Mouse (Mus musculus) frontal cortex, postnatal 36 days (tissue): ENCODE measurements around the gene Uqcrq.
"Not testable (repeated sequence)": the region's sequence is repeated elsewhere in the genome, so short reads cannot be mapped to it uniquely, and the experiment has no call there.

ENCODE experiments used
- DNase-seq, 2 experiments: peaks; one replicate each; pipeline ENCODE4 v3.0.0; 2022; ENCODE audit warnings: low spot score in 2 of 2

Uqcrq gene

DNA sequence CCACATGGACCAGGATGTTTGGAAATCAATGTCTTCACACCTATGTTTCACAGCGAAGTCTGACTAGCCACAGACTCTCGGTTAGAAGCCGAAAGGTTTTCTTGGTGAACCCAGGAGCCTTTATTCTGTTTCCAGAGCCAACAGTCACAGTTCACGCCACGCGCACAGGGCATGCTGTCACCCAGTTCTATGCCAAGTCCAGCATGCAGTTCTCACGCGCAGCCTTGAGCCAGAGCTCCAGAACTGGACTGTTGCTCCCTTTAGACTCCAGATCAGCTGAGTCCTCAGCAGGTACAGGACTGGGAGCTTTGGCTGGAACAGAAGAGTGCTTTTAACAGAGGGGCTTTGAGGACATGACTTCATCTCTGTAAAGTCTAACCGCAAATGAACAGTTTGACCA is 21.8 kb upstream of the Uqcrq start:
- DNase-seq = no peak

GRCm38 (mm10) chr11:53451361-53451760 is 20.7 kb upstream of the Uqcrq start:
- no peak for DNase-seq

- DNase-seq = no peak
Observed at GRCm38 (mm10) chr11:53450070-53450705, 19.6 kb upstream of the Uqcrq start.

DNA sequence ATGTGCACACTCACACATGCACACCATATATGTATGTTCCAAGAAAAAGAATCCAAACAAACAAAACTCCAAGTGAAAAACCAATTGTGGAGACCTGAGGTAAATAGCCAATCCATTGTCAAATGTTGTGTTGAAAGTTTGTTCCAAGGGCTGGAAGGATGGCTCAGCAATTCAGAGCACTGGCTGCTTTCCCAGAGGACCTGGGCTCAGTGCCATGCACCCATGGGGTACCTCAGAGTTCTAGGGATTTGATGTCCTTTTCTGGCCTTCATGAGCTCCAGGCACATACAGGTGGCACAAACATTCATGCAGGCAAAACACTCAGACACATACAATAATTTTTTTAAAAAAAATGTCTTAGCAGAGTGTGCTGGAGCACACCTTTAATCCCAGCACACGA is 17.9 kb upstream of the Uqcrq start:
- DNase-seq = no peak

GRCm38 (mm10) chr11:53447996-53448395 is 17.4 kb upstream of the Uqcrq start:
- no peak for DNase-seq

GRCm38 (mm10) chr11:53446183-53446582 is 15.6 kb upstream of the Uqcrq start:
- no peak for DNase-seq

DNA sequence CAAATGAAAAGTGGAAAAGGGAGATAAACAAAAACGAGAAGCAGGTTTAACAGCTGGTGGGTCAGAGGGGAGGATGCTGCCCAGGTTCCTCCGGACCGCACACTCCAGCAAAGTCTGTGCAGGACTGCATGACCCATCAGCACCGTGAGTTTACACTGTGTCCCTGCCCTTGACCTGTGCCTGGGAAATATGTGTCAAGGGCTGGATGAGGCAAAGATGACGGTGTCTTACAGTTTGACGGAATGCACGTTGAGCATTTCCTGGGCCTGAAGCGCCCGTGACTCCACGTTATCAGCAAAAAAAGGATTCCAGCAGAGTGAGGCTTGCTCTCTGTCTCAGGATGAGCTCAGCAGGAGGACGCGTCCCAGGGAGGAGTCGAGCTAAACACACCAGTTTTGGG is 14.9 kb upstream of the Uqcrq start:
- no peak for DNase-seq

- DNase-seq = peak in 1 of 2 experiments; percentile 32
Observed at GRCm38 (mm10) chr11:53443861-53444260, 13.2 kb upstream of the Uqcrq start.

GRCm38 (mm10) chr11:53441921-53442320 is 11.3 kb upstream of the Uqcrq start:
- DNase-seq = no peak

DNA sequence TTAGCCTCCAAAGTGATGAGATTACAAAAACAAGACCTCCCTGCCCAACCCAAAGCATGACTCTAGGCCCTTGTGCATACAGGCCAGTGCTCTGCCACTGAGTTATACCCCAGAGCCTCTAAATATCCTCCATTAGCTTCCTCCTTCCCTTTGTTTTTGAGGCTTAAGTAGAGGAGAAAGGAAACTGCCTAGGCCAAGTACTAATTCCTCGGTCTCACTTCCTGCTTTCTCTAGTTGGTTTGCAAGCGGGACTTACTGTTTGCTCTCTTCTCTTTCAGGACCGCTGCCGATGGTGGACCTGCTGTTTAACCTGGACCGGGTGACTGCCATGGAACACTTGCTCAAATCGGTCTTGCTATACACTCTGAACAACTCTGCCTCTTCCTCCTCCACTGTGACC is 5.7 kb upstream of the Uqcrq start:
- no peak for DNase-seq

GRCm38 (mm10) chr11:53435504-53435903 is 4.9 kb upstream of the Uqcrq start:
- DNase-seq = no peak

DNA sequence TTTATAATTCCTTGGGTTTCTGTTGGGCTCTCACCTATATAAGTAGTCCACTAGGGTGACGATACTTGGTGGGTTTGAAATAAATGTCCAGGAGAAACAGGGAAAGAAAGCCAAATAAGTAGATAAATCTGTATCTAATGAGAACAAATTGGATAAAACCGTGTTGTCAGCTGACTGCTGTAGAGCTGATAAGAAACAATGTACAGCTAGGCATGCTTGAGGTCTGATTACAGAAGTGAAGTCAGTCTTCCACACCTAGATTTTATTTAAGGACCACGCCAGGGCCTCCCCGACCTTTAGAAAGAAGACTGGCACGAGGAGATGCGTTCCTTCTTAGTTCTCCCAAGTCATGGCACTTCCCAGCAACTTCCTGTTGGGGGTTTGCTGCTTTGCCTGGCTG is 2.4 kb upstream of the Uqcrq start:
- DNase-seq = no peak

DNA sequence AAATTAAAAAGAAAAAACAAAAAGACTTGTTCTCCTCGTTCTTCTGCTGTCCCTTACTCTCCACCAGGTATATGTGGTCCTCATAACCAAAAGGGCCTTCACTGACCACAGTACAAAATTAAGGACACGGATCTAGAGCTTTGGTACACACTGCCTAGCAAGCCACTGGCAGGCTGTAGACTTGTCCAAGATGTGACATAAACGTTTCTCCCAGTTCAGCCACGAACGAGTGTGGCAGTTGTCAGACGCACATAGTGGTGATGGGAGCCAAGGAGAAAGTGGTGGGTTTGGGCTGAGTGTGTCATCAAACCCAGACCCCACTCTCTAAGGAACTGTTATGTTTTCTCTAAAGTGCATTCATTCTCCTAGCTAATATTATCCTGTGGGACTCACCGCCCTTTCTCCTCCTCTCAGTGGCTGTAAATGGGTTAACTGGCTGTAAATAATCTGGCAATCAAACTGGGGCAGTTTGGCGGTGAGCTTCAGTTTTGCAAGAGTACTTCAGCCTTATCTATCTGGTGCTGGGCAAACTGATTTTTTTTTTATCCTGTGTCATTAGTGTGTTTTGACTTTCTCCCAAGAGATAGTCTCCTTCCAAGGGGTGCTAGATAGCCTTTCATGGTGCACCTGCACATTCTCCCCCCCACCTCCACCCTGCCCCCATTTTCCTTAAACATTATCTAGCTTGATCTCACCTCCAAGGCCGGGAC is 871 bp upstream of the Uqcrq start:
- no peak for DNase-seq

DNA sequence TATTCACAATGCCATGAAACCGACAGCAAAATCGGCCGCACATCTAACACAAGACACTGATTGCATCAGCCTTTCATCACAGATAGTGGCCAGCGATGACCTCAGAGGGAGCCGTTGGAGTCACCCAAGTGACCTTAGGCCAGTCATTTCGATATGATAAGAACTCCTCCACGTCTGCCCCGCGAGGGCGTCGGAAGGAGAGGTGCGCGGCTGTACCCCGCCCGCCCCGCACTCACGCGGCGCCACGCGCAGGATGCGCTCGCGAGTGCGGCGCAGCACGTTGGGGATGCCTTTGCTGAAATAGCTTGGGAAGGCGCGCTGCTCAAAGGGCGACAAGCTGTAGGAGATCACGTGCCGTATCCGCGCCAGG is 346 bp downstream of the Uqcrq start:
- no peak for DNase-seq

DNA sequence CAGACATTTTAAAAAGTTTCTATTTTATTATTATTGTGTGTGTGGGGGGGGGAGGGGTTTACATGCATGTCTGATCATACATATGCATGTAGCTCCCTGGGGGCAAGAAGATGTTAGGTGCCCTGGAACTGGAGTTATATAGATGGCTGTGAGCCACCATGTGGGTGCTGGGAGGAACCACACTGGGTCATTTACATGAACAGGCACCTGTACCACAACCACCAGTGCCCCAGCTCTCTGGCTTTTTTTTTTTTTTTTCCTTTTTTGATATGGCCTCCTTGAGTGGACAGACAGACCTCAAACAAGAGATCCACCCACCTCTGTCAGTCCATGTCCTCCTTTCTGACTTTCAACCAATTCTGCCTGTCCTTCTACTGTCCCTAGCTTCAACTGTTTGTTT is 1.4 kb downstream of the Uqcrq start:
- DNase-seq = no peak

- DNase-seq = no peak
Observed at GRCm38 (mm10) chr11:53428716-53429057, 1.9 kb downstream of the Uqcrq start.

GRCm38 (mm10) chr11:53427993-53428715 is 2.5 kb downstream of the Uqcrq start:
- no peak for DNase-seq

- not testable (repeated sequence) for DNase-seq
Observed at GRCm38 (mm10) chr11:53426914-53427313, 3.7 kb downstream of the Uqcrq start.

- no peak for DNase-seq
Observed at GRCm38 (mm10) chr11:53425711-53426255, 4.8 kb downstream of the Uqcrq start.

- DNase-seq = peak in 1 of 2 experiments; percentile 46
Observed at GRCm38 (mm10) chr11:53425251-53425650, 5.4 kb downstream of the Uqcrq start.

- DNase-seq = peak in 1 of 2 experiments; percentile 34
Observed at GRCm38 (mm10) chr11:53424826-53425225, 5.8 kb downstream of the Uqcrq start.

DNA sequence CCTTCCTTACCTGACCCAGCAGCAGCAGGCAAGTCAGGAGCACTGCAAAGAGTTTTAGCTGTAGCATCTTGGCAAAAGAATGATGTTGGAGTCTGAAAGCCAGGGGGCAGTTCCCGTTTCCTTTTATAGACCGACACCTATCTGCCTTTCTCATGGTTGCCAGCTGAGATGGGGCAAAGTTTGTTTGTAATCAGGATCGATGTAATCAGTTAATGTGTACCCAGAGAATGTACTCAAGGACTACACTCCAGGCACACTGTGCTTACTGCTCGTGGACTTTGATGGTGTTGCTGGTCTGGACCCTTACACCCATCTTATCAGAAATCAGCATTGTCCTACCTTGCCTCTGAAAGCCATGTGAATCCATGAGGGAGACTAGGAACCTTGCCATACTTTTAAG is 7.6 kb downstream of the Uqcrq start, which contains the start of gene Leap2:
Leap2 (minus strand) TSS at position 135 of the 400 bp plus-strand sequence.
- DNase-seq = no peak

GRCm38 (mm10) chr11:53418048-53418447 is 12.6 kb downstream of the Uqcrq start:
- DNase-seq = no peak
